In the genomic region with DNA sequence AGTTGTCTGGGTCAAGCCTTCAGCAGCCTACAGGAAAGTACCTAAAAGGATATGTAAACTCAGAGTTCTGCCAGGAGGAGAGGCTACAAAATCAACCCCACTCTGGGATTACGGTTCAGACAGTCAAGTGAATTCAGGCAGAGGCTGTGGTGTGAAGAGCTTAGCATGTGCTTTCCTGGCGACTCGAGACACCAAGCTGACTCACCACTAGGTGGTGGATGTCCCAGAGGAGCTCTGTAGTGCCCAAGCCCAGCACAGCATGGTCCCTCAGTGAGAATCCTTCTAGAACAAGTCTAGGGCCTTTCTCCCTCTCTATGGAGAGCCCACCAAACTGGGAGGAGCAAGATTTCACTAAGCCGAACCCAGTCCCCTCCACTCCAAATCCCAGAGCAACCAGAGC, we compare ENCODE assay signal across 8 mouse cellular contexts. TPM values are rescaled to one million over a fixed set of nuclear protein-coding genes. Genes with fewer than 3 reads are reported as not detected.
DNase-seq lines count a peak whose midpoint lies in the region; ATAC-seq lines count a peak whose summit lies in the region.

No protein-coding gene starts in this region.

- peak; percentile 7 for DNase-seq in gastrocnemius, postnatal 10 days
- DNase-seq in gastrocnemius, postnatal 25 days = no peak
- peak; percentile 54 for DNase-seq in testis, postnatal 10 days (ENCODE audit: low spot score)
- DNase-seq in testis, postnatal 14 days (ENCODE audit: low spot score) = no peak
- peak; percentile 11 to 21 for DNase-seq in thymus, postnatal 36 days
- DNase-seq in urinary bladder, postnatal 10 days (ENCODE audit: low spot score) = no peak

- ATAC-seq in hematopoietic stem cell, adult 5-6 weeks (replicated peaks in 1 of 2; ENCODE audit: insufficient read depth in 1 of 2, low FRiP score in 2 of 2, low TSS enrichment in 1 of 2, low read depth in 1 of 2, poor library complexity in 2 of 2, severe bottlenecking in 2 of 2) = peak; percentile 59 to 69
- no peak for ATAC-seq in erythroid progenitor cell, adult 5-6 weeks (replicated peaks; ENCODE audit: low FRiP score, poor library complexity, severe bottlenecking)

RNA-seq across cellular contexts. Expression of a gene that starts 9.8 kb away (rescaled TPM):
- 1 to 10 TPM; 4.6 to 6.1 TPM for total RNA-seq in gastrocnemius, postnatal 10 days (2021)
- total RNA-seq in gastrocnemius, postnatal 25 days (2021) = 1 to 10 TPM; 1.4 to 1.8 TPM
- total RNA-seq in hematopoietic stem cell, adult 5-6 weeks (2017) = not detected in 2 replicates
- total RNA-seq in erythroid progenitor cell, adult 5-6 weeks (2015; ENCODE audit: low replicate concordance) = not detected in 2 replicates
- total RNA-seq in erythroid progenitor cell, adult 5-6 weeks (2017; ENCODE audit: low replicate concordance) = not detected in 2 replicates

Comparison
In these comparisons a context has a peak if more than half of its experiments do, and no peak if none do; other contexts are left out.
1. DNase-seq: peak in gastrocnemius, postnatal 10 days (single experiment), testis, postnatal 10 days (single experiment) and thymus, postnatal 36 days (2 of 2); none in gastrocnemius, postnatal 25 days (single experiment), testis, postnatal 14 days (single experiment) and urinary bladder, postnatal 10 days (single experiment).